Mouse (Mus musculus): ENCODE data around the gene Slc25a39.

DNA sequence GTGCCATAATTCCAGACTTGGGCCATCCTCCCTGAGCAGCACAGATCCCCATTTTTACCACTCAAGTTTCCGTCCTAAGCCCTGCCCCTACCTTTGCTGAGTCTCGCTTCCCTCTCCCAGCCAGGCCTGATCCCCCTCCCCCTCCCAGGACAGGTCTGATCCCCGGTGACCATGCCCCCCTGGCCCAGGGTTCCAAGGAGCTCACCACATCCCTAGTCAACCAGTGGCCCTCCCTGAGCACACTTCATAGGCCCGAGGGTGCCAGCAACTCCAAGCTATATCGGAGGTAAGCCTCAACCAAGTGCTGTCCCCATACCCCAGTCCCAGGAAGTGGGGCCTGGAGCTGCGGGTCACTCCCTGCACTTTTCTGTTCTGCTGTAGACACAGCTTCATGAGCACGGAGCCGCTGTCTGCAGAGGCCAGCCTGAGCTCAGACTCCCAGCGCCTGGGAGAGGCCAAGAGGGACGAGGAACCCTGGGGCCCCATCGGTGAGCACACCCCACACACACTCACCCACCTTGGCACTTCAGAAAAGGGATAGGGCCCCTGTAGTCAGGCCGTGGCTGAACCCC is 7.1 kb downstream of the Slc25a39 start:
- TF ChIP-seq CTCF (IDR thresholded peaks at IDR 0.05; ENCODE audit: control insufficient read depth, insufficient read depth, insufficient replicate concordance, low read depth, low read length) (no peak), POLR2A (IDR thresholded peaks at IDR 0.05; ENCODE audit: control insufficient read depth, low read depth, low read length) (no peak)

Measured in testis, adult 2 months (tissue).